Mouse (Mus musculus) heart, postnatal 25 days (tissue): ENCODE results near the gene Slc1a2. TPM values are rescaled to one million over a fixed set of nuclear protein-coding genes. Genes with fewer than 3 reads are reported as not detected.

Source experiments
- total RNA-seq, 2 experiments: library from RNA; stranded (reverse); gene quantifications; 2 replicates each; pipeline ENCODE4 v1.2.3; 2021

Slc1a2 gene
- total RNA-seq, 2 experiments from 2014 or later = 0.05 to 0.06 TPM

Other genes with a start within 250 kb of the Slc1a2 start
- under 1 TPM; 0.60 to 0.78 TPM for gene Fjx1, start 206.2 kb upstream of the Slc1a2 start, total RNA-seq
- gene Pamr1, start 108.6 kb upstream of the Slc1a2 start, total RNA-seq = 1 to 10 TPM; 1.9 to 3.3 TPM
- 10 to 100 TPM in 1 of 2 experiments, 1 to 10 TPM in 1; 9.9 to 11.6 TPM for gene Cd44, start 243.0 kb downstream of the Slc1a2 start, total RNA-seq